Mouse (Mus musculus) hindbrain, embryonic 16.5 days (tissue): ENCODE data around the gene Cux2. TPM values are rescaled to one million over a fixed set of nuclear protein-coding genes. Genes with fewer than 3 reads are reported as not detected.

Experiments
- ATAC-seq: fragments of 200-750 bp; cut with Nextera tagmentation; 2 replicates; pipeline ENCODE4 v1.8.0; 2017; ENCODE audit warnings: moderate TSS enrichment, moderate library complexity
- H3K27ac ChIP-seq: fragments of 300-500 bp; sonication (generic); 2 replicates; pipeline ENCODE4 v1.5.1; 2014; ENCODE audit warnings: low read depth, mild to moderate bottlenecking, control low read depth, low read length, moderate library complexity
- H3K27me3 ChIP-seq: fragments of 300-500 bp; sonication (generic); replicated peaks from 2 replicates; pipeline ENCODE4 v1.6.1; 2014; ENCODE audit warnings: low read length; ENCODE audit not compliant: control insufficient read depth, insufficient read depth
- H3K36me3 ChIP-seq: fragments of 300-500 bp; sonication (generic); 2 replicates; pipeline ENCODE4 v1.6.1; 2014; ENCODE audit warnings: mild to moderate bottlenecking, low read length, moderate library complexity, mixed read lengths; ENCODE audit not compliant: control insufficient read depth, insufficient read depth
- H3K4me1 ChIP-seq: fragments of 300-500 bp; sonication (generic); 2 replicates; pipeline ENCODE4 v1.6.1; 2014; ENCODE audit warnings: low read depth, low read length; ENCODE audit not compliant: control insufficient read depth, insufficient read depth
- H3K4me2 ChIP-seq: fragments of 300-500 bp; sonication (generic); 2 replicates; pipeline ENCODE4 v1.6.1; 2014; ENCODE audit warnings: mild to moderate bottlenecking, low read length, control low read depth, moderate library complexity
- H3K4me3 ChIP-seq: fragments of 300-500 bp; sonication (generic); 2 replicates; pipeline ENCODE4 v1.5.1; 2014; ENCODE audit warnings: mild to moderate bottlenecking, low read length, control low read depth, moderate library complexity
- H3K9ac ChIP-seq: fragments of 300-500 bp; sonication (generic); 2 replicates; pipeline ENCODE4 v1.6.1; 2014; ENCODE audit warnings: low read depth, mild to moderate bottlenecking, control low read depth, low read length, moderate library complexity
- H3K9me3 ChIP-seq: fragments of 300-500 bp; sonication (generic); 2 replicates; pipeline ENCODE4 v1.6.1; 2014; ENCODE audit warnings: mild to moderate bottlenecking, low read length, moderate library complexity; ENCODE audit not compliant: control insufficient read depth
- WGBS: fragments of 180-500 bp; shearing (Covaris S2); extraction: QIAGEN DNeasy Blood & Tissue Kit; methylation state at CpG from one replicate; pipeline ENCODE4 v1.1.7; 2014; 5-methylcytosine and 5-hydroxymethylcytosine counted together
- polyA plus RNA-seq: library from polyadenylated mRNA; unstranded; fragments of >200 nt; fragmentation: Nextera tagmentation; extraction: Ambion mirVana; gene quantifications from 2 replicates; pipeline ENCODE4 v1.2.1, GENCODE M21; 2015

Cux2 gene
- polyA plus RNA-seq, 1 experiment from 2014 or later, result 16.7 TPM

- no peaks in the 10 kb centered on the region for H3K9me3 ChIP-seq
These were observed 91.4 kb downstream of the Cux2 start for GRCm38 (mm10) chr5:121958551-121958950.

GRCm38 (mm10) chr5:121955806-121956205 is 94.1 kb downstream of the Cux2 start:
- no peaks in the 10 kb centered on the region for H3K27me3 ChIP-seq
- H3K27ac ChIP-seq, result no peak overlapping the region
- WGBS, result 66% methylated on average over 5 of the region's 5 CpGs
- H3K4me2 ChIP-seq, result no peak overlapping the region
- H3K4me3 ChIP-seq, result no peak overlapping the region
- H3K9me3 ChIP-seq, result no peaks in the 10 kb centered on the region
- no peak overlapping the region for H3K9ac ChIP-seq
- H3K4me1 ChIP-seq, result peaks cover 13% of the 10 kb centered on the region; the same call in 1 of the 2 replicates
- no peaks in the 10 kb centered on the region for H3K36me3 ChIP-seq
- ATAC-seq, result no peak

More at GRCm38 (mm10) chr5:121958551-121958950, 91.4 kb downstream of the Cux2 start:
- H3K4me3 ChIP-seq, result no peak overlapping the region
- H3K4me1 ChIP-seq, result peaks cover 13% of the 10 kb centered on the region; the same call in 1 of the 2 replicates
- no peaks in the 10 kb centered on the region for H3K36me3 ChIP-seq
- no peaks in the 10 kb centered on the region for H3K27me3 ChIP-seq
- 63% methylated on average over 9 of the region's 9 CpGs for WGBS
- H3K4me2 ChIP-seq, result no peak overlapping the region
- no peak overlapping the region for H3K27ac ChIP-seq
- H3K9ac ChIP-seq, result no peak overlapping the region
- ATAC-seq, result no peak

GRCm38 (mm10) chr5:121950175-121950574 is 99.7 kb downstream of the Cux2 start:
- Histone ChIP-seq H3K4me2 (no peak overlapping the region), H3K36me3 (no peaks in the 10 kb centered on the region), H3K9me3 (no peaks in the 10 kb centered on the region), H3K27ac (no peak overlapping the region), H3K4me3 (no peak overlapping the region), H3K9ac (no peak overlapping the region), H3K4me1 (peaks cover 31% of the 10 kb centered on the region), H3K27me3 (no peaks in the 10 kb centered on the region)
- 93% methylated on average over 2 of the region's 2 CpGs for WGBS
- no peak for ATAC-seq

- Histone ChIP-seq H3K9me3 (no peaks in the 10 kb centered on the region), H3K4me1 (peaks cover 28% of the 10 kb centered on the region), H3K9ac (peak overlapping the region; percentile 62; the same call in 1 of the 2 replicates), H3K27me3 (no peaks in the 10 kb centered on the region), H3K4me3 (peak overlapping the region; percentile 32), H3K27ac (peak overlapping the region; percentile 71), H3K36me3 (no peaks in the 10 kb centered on the region), H3K4me2 (peak overlapping the region; percentile 63)
- ATAC-seq, result no peak; the same call in 1 of the 2 replicates
- 13% methylated on average over 8 of the region's 8 CpGs for WGBS
These were observed 100.9 kb downstream of the Cux2 start for GRCm38 (mm10) chr5:121949050-121949443.

GRCm38 (mm10) chr5:121948302-121949049 is 101.4 kb downstream of the Cux2 start:
- peak; percentile 76 for ATAC-seq
- H3K9me3 ChIP-seq, result no peaks in the 10 kb centered on the region
- no peaks in the 10 kb centered on the region for H3K36me3 ChIP-seq
- peak overlapping the region; percentile 62 for H3K9ac ChIP-seq
- no peaks in the 10 kb centered on the region for H3K27me3 ChIP-seq
- peaks cover 28% of the 10 kb centered on the region for H3K4me1 ChIP-seq
- WGBS, result 2% methylated on average over 44 of the region's 44 CpGs
- H3K4me3 ChIP-seq, result peak overlapping the region; percentile 32
- peak overlapping the region; percentile 71 for H3K27ac ChIP-seq
- H3K4me2 ChIP-seq, result peak overlapping the region; percentile 63

GRCm38 (mm10) chr5:121946657-121947245 is 103.2 kb downstream of the Cux2 start:
- H3K4me2 ChIP-seq, result no peak overlapping the region
- H3K36me3 ChIP-seq, result no peaks in the 10 kb centered on the region
- 62% methylated on average over 7 of the region's 7 CpGs for WGBS
- ATAC-seq, result 0 out of 2 replicates have a peak, but pooled peaks have one; percentile 2
- H3K4me1 ChIP-seq, result peaks cover 28% of the 10 kb centered on the region
- H3K9me3 ChIP-seq, result no peaks in the 10 kb centered on the region
- H3K9ac ChIP-seq, result peak overlapping the region; percentile 14; the same call in 1 of the 2 replicates
- no peaks in the 10 kb centered on the region for H3K27me3 ChIP-seq
- H3K4me3 ChIP-seq, result no peak overlapping the region
- H3K27ac ChIP-seq, result peak overlapping the region; percentile 9; the same call in 1 of the 2 replicates

- ATAC-seq, result no peak
- Histone ChIP-seq H3K4me1 (peaks cover 28% of the 10 kb centered on the region), H3K4me2 (no peak overlapping the region), H3K27me3 (no peaks in the 10 kb centered on the region), H3K9me3 (no peaks in the 10 kb centered on the region), H3K27ac (no peak overlapping the region), H3K4me3 (no peak overlapping the region), H3K9ac (no peak overlapping the region), H3K36me3 (no peaks in the 10 kb centered on the region)
- 56% methylated on average over 6 of the region's 6 CpGs for WGBS
These were observed 104.1 kb downstream of the Cux2 start for GRCm38 (mm10) chr5:121945819-121946218.

GRCm38 (mm10) chr5:121944021-121944790 is 105.7 kb downstream of the Cux2 start:
- Histone ChIP-seq H3K9me3 (no peaks in the 10 kb centered on the region), H3K4me3 (no peak overlapping the region), H3K36me3 (no peaks in the 10 kb centered on the region), H3K9ac (no peak overlapping the region), H3K27me3 (no peaks in the 10 kb centered on the region), H3K4me1 (peaks cover 25% of the 10 kb centered on the region), H3K4me2 (no peak overlapping the region), H3K27ac (peak overlapping the region; percentile 24; the same call in 1 of the 2 replicates)
- ATAC-seq, result no peak
- WGBS, result 68% methylated on average over 16 of the region's 16 CpGs

- Histone ChIP-seq H3K27me3 (no peaks in the 10 kb centered on the region; the same call in 1 of the 2 replicates), H3K9me3 (no peaks in the 10 kb centered on the region), H3K9ac (no peak overlapping the region), H3K4me3 (no peak overlapping the region), H3K36me3 (no peaks in the 10 kb centered on the region), H3K27ac (no peak overlapping the region), H3K4me2 (no peak overlapping the region), H3K4me1 (peaks cover 19% of the 10 kb centered on the region)
- no peak for ATAC-seq
- WGBS, result 56% methylated on average over 7 of the region's 7 CpGs
These were observed 106.4 kb downstream of the Cux2 start for GRCm38 (mm10) chr5:121943472-121943871.
